Mouse (Mus musculus) MEL (cell line): ENCODE measurements around the gene H2afv.
"Not testable (repeated sequence)": the region's sequence is repeated elsewhere in the genome, so short reads cannot be mapped to it uniquely, and the experiment has no call there.

ENCODE experiments used
- CTCF ChIP-seq, 3 experiments: IDR thresholded peaks in 2 of 3; conservative IDR thresholded peaks in 1 of 3; 2 replicates each; pipeline ENCODE4 v1.5.1; 2011 to 2012; ENCODE audit warnings: low read length in 3 of 3, low read depth in 2 of 3, mild to moderate bottlenecking in 2 of 3, improper control_type of control experiment in 1 of 3, inconsistent platforms in 1 of 3, mixed read lengths in 1 of 3, moderate library complexity in 1 of 3; ENCODE audit not compliant: control insufficient read depth in 1 of 3, insufficient read depth in 1 of 3, poor library complexity in 1 of 3, severe bottlenecking in 1 of 3
- E2F4 ChIP-seq: IDR thresholded peaks from 2 replicates; pipeline ENCODE4 v1.6.1; 2011; ENCODE audit warnings: low read depth, low read length, improper control_type of control experiment, borderline replicate concordance
- ELF1 ChIP-seq: IDR thresholded peaks from 2 replicates; pipeline ENCODE4 v1.6.1; 2014; ENCODE audit warnings: low read depth, mild to moderate bottlenecking, inconsistent platforms, low read length, improper control_type of control experiment, moderate library complexity
- EP300 ChIP-seq, 2 experiments: IDR thresholded peaks; 2 replicates each; pipeline ENCODE4 v1.6.1; 2011; ENCODE audit warnings: improper control_type of control experiment in 2 of 2, low read length in 2 of 2, low read depth in 1 of 2, mild to moderate bottlenecking in 1 of 2
- MAFK ChIP-seq: IDR thresholded peaks from 2 replicates; pipeline ENCODE4 v1.6.1; 2011; ENCODE audit warnings: low read depth, mild to moderate bottlenecking, low read length, improper control_type of control experiment, borderline replicate concordance
- MAX ChIP-seq: IDR thresholded peaks from 2 replicates; pipeline ENCODE4 v1.6.1; 2011; ENCODE audit warnings: low read length, improper control_type of control experiment
- MAZ ChIP-seq: IDR thresholded peaks from 2 replicates; pipeline ENCODE4 v1.6.1; 2012; ENCODE audit warnings: low read depth, mild to moderate bottlenecking, inconsistent platforms, low read length, improper control_type of control experiment
- NELFE ChIP-seq: IDR thresholded peaks from 2 replicates; pipeline ENCODE4 v1.6.1; 2011; ENCODE audit warnings: low read depth, low read length, improper control_type of control experiment
- POLR2A ChIP-seq, 2 experiments: IDR thresholded peaks; 2 replicates each; pipeline ENCODE4 v1.6.1; 2011 to 2012; ENCODE audit warnings: low read length in 2 of 2, mild to moderate bottlenecking in 2 of 2, control low read depth in 1 of 2, improper control_type of control experiment in 1 of 2, low read depth in 1 of 2, moderate library complexity in 1 of 2; ENCODE audit not compliant: control insufficient read depth in 1 of 2, insufficient read depth in 1 of 2, poor library complexity in 1 of 2
- TAL1 ChIP-seq: IDR thresholded peaks from 2 replicates; pipeline ENCODE4 v1.6.1; 2012; ENCODE audit warnings: mild to moderate bottlenecking, inconsistent platforms, low read length, moderate library complexity, mixed read lengths

DNA sequence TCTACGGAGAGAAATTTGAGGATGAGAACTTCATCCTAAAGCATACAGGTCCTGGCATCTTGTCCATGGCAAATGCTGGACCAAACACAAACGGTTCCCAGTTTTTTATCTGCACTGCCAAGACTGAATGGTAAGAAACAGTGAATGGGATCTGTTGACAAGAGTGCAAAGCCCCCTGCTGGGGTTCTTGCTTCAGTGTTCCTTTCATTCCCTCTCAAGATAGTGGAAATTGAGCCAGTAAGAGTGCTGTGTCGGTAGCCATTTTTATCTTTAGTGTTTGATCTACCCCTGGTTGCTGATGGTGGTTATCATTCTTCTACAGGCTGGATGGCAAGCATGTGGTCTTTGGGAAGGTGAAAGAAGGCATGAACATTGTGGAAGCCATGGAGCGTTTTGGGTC, 25.1 kb downstream of the H2afv start:
- not testable (repeated sequence) for TF ChIP-seq ELF1; MAZ; NELFE; E2F4; CTCF (IDR thresholded peaks at IDR 0.05 in 2 of 3, conservative IDR thresholded peaks at IDR 0.05 in 1 of 3; ENCODE audit: control insufficient read depth in 1 of 3, insufficient read depth in 1 of 3, low read depth in 2 of 3, low read length in 3 of 3, poor library complexity in 1 of 3, severe bottlenecking in 1 of 3); MAX; MAFK; EP300 (IDR thresholded peaks at IDR 0.05; ENCODE audit: low read depth in 1 of 2, low read length in 2 of 2); POLR2A (IDR thresholded peaks at IDR 0.05; ENCODE audit: control insufficient read depth in 1 of 2, insufficient read depth in 1 of 2, low read depth in 1 of 2, low read length in 2 of 2, poor library complexity in 1 of 2)
- peak; percentile 12; the same call in 1 of the 2 replicates for TF ChIP-seq TAL1
